Mouse (Mus musculus) stomach, postnatal 0 days (tissue): ENCODE data around the gene Vsig8.

Experiments
- CTCF ChIP-seq: IDR thresholded peaks from 2 replicates; pipeline ENCODE4 v1.5.1; 2016; ENCODE audit warnings: antibody characterized with exemption, low read depth, mild to moderate bottlenecking, moderate library complexity
- EP300 ChIP-seq: optimal IDR thresholded peaks from 2 replicates; pipeline ENCODE3; 2016; ENCODE audit warnings: antibody characterized with exemption

GRCm38 (mm10) chr1:172540283-172540820 lies 15.4 kb upstream of the Vsig8 start:
- no peak for TF ChIP-seq CTCF
- no peak for TF ChIP-seq EP300
